Mouse (Mus musculus): Measurements from ENCODE around the gene Frem3.

GRCm38 (mm10) chr8:80669277-80669901 lies 58.5 kb downstream of the Frem3 start:
- TF ChIP-seq CTCF (IDR thresholded peaks at IDR 0.05; ENCODE audit: low read depth, low read length) (no peak), POLR2A (IDR thresholded peaks at IDR 0.05; ENCODE audit: extremely low read depth, insufficient read depth, low read length) (no peak)

Data from liver, adult 2 months (tissue).